Mouse (Mus musculus): ENCODE results near the gene Yaf2. TPM values are rescaled to one million over a fixed set of nuclear protein-coding genes. Genes with fewer than 3 reads are reported as not detected.
"Not testable (repeated sequence)": the region's sequence is repeated elsewhere in the genome, so short reads cannot be mapped to it uniquely, and the experiment has no call there.

The Yaf2 gene
- polyA plus RNA-seq, 1 experiment from 2014 or later: 17.8 TPM

- H3K79me2 ChIP-seq (ENCODE audit: inconsistent target): peaks cover 11% of the 10 kb centered on the region; the same call in 1 of the 2 replicates
- 90% methylated on average over 8 of the region's 8 CpGs for whole genome bisulfite sequencing (ENCODE audit: missing documents)
- no peak overlapping the region for H3K4me3 ChIP-seq (ENCODE audit: inconsistent target)
- peaks cover 36% of the 10 kb centered on the region; the same call in 1 of the 2 replicates for H3K36me3 ChIP-seq (ENCODE audit: inconsistent target)
- no peak overlapping the region for H3K27ac ChIP-seq
Measured at GRCm38 (mm10) chr15:93253172-93253571, 83.6 kb downstream of the Yaf2 start.

DNA sequence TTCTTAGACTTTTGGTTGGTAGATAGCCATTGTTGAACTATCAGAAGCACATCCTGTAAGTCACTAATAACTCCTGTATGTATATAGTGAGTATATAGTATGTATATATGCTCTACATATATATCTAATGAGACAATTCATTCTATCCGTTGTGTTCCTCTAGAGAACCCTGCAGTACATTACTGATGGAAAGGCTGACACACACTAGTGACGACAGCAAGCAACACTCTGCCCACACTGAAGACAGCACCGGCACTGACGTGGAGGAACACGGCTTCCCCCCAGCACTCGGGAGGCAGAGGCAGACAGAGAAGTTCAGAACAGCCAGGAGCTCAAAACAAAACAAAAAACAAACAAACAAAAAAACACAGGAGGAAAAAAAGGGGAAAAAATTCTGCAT, 84.3 kb downstream of the Yaf2 start:
- Histone ChIP-seq H3K36me3 (ENCODE audit: inconsistent target) (peaks cover 33% of the 10 kb centered on the region; the same call in 1 of the 2 replicates), H3K4me3 (ENCODE audit: inconsistent target) (no peak overlapping the region), H3K27ac (no peak overlapping the region), H3K79me2 (ENCODE audit: inconsistent target) (peaks cover 11% of the 10 kb centered on the region; the same call in 1 of the 2 replicates)
- 90% methylated on average over 6 of the region's 6 CpGs for WGBS (ENCODE audit: missing documents)

DNA sequence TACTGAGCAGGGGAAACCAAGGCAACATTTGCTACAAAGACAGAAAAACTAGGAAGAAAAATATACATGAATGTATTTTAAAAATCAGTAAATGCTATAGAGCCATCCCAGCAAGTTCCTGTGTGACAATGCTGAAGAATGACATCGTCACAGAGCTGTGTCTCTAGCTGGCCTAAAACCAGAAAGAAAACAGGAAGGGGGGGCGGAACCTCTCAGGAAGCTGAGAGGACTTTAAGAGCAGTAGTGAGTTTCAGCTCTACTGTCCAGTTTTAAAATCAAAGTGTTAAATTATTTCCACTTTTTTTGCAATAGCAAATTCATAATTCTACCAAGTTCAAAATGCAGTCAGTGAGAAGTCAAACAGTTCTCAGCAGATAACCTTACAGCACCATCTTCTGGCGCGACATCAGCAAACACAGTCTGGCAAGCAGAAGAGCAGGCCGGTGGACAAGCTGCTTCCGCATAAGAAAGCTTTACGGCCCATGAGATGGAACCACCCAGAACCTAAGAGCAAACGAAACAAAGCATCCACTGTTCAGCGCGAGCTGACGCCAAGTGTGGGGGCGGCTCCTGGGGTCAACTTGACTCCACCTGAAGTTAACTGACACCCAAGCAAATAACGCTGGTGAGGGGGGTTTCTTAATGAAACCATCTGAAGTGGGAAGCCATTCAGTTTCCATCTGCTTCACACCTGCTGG, 85.0 kb downstream of the Yaf2 start:
- Histone ChIP-seq H3K27ac (no peak overlapping the region), H3K79me2 (ENCODE audit: inconsistent target) (peaks cover 11% of the 10 kb centered on the region; the same call in 1 of the 2 replicates), H3K4me3 (ENCODE audit: inconsistent target) (no peak overlapping the region), H3K36me3 (ENCODE audit: inconsistent target) (peaks cover 32% of the 10 kb centered on the region; the same call in 1 of the 2 replicates)
- WGBS (ENCODE audit: missing documents): 67% methylated on average over 13 of the region's 13 CpGs

GRCm38 (mm10) chr15:93243202-93243601, 93.5 kb downstream of the Yaf2 start:
- no peak overlapping the region for H3K4me3 ChIP-seq (ENCODE audit: inconsistent target)
- peaks cover 32% of the 10 kb centered on the region; the same call in 1 of the 2 replicates for H3K36me3 ChIP-seq (ENCODE audit: inconsistent target)
- H3K79me2 ChIP-seq (ENCODE audit: inconsistent target): no peaks in the 10 kb centered on the region
- H3K27ac ChIP-seq: no peak overlapping the region
- WGBS (ENCODE audit: missing documents): 92% methylated on average over 10 of the region's 10 CpGs

- H3K79me2 ChIP-seq (ENCODE audit: inconsistent target): not testable (repeated sequence)
- WGBS (ENCODE audit: missing documents): 84% methylated on average over 9 of the region's 10 CpGs
Measured at GRCm38 (mm10) chr15:93236456-93236855, 100.3 kb downstream of the Yaf2 start.

More at GRCm38 (mm10) chr15:93236456-93236855, 100.3 kb downstream of the Yaf2 start:
- H3K36me3 ChIP-seq (ENCODE audit: inconsistent target): peaks cover 11% of the 10 kb centered on the region; the same call in 1 of the 2 replicates
- H3K4me3 ChIP-seq (ENCODE audit: inconsistent target); H3K27ac ChIP-seq: not testable (repeated sequence)

Other genes starting within 250 kb of the Yaf2 start
- 15.2 to 18.2 TPM (median 17.6 TPM) in 3 replicates for gene Gxylt1, start 61.8 kb downstream of the Yaf2 start, polyA plus RNA-seq (2018)
- gene Zcrb1, start 61.4 kb upstream of the Yaf2 start, polyA plus RNA-seq (2018): 69.8 to 149 TPM (median 104 TPM) in 3 replicates
- gene Pphln1, start 61.4 kb upstream of the Yaf2 start, polyA plus RNA-seq (2018): 28.1 to 40.1 TPM (median 28.3 TPM) in 3 replicates

Measured in macrophage (primary cell).